Mouse (Mus musculus) erythroblast, adult 5-6 weeks (primary cell): Measurements from ENCODE around the gene Sgce. TPM values are rescaled to one million over a fixed set of nuclear protein-coding genes. Genes with fewer than 3 reads are reported as not detected.
"Not testable (repeated sequence)": the region's sequence is repeated elsewhere in the genome, so short reads cannot be mapped to it uniquely, and the experiment has no call there.

Experiments used
- ATAC-seq: replicated peaks from 2 replicates; pipeline ENCODE4 v1.8.0; 2016; ENCODE audit warnings: moderate number of reproducible peaks, mild to moderate bottlenecking, moderate TSS enrichment, inconsistent platforms; ENCODE audit not compliant: poor library complexity, low FRiP score, severe bottlenecking
- total RNA-seq, 2 experiments: library from RNA; stranded (forward) in 1 of 2; stranded (reverse) in 1 of 2; fragments of 150-400 nt in 1 of 2; fragments of 200-764, 138-1000 nt in 1 of 2; gene quantifications; 2 replicates each; pipeline versions ENCODE4 v1.2.3 to v1.2.4; 2015 to 2017; ENCODE audit warnings: low replicate concordance in 2 of 2

Gene Sgce
- total RNA-seq (2015; ENCODE audit: low replicate concordance) = not detected in 2 replicates
- 0.42 and 2.0 TPM in 2 replicates for total RNA-seq (2017; ENCODE audit: low replicate concordance)

GRCm38 (mm10) chr6:4746696-4747439 is at the start of gene Sgce, which contains the start of gene Peg10:
Sgce (minus strand) TSS chr6:4747207.
Peg10 (plus strand) TSS chr6:4747306.
- no peak for ATAC-seq

DNA sequence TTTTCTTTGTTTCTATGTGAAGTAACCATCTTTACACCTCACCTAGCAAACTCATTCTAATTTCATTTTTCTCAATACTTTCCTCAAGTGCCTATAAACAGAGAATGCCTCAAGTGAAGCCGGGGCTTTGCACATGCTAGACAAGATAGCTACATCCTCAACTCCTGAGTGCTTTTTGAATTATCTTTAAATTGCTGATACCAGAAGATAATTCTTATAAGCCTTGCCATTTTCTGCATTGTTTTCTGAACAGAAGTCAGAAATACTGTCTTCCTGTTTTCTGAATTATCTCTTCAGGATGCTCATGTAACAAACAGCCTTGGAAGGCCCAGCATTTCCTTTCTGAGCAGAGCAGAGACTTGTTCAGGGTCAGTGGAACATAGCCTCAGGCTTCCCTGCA is 49.3 kb upstream of the Sgce start:
- no peak for ATAC-seq

GRCm38 (mm10) chr6:4762252-4762651 is 15.2 kb upstream of the Sgce start:
- ATAC-seq = peak; percentile 84

DNA sequence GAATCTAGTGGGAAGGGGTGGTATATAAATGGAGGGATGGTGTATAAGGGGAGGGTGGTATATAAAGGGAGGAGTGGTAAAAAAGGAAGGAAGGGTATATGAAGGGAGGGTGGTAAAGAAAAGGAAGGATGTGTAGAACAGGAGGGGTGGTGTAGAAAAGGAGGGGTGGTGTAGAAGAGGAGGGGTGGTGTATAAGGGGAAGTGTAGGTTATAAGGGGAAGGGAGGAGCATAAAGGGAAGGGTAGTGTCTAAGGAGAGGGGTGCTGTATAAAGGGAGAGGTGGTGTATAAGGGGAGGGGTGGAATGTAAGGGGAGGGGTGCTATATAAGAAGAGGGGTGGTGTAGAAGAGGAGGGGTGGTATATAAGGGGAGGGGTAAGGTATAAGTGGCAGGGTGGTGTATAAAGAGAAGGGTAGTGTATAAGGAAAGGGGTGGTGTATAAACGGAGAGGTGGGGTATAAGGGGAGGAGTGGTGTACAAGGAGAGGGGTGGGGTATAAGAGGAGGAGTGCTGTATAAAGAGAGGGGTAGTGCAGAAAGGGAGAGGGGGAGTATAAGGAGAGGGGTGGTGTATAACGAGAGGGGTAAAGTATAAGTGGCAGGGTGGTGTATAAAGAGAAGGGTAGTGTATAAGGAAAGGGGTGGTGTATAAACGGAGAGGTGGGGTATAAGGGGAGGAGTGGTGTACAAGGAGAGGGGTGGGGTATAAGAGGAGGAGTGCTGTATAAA is 14.6 kb upstream of the Sgce start:
- not testable (repeated sequence) for ATAC-seq

DNA sequence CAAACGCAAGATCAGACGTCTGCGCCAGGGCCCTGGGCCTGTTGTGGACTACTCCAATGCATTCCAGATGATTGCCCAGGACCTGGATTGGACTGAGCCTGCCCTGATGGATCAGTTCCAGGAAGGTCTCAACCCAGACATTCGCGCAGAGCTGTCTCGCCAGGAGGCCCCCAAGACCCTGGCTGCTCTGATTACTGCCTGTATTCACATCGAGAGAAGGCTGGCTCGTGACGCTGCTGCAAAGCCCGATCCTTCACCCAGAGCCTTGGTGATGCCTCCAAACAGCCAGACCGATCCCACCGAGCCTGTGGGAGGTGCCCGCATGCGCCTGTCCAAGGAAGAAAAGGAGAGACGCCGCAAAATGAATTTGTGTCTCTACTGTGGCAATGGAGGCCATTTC is 7.9 kb upstream of the Sgce start:
- ATAC-seq = no peak

- no peak for ATAC-seq
Observed at GRCm38 (mm10) chr6:4754286-4754685, 7.3 kb upstream of the Sgce start.

- ATAC-seq = no peak
Observed at GRCm38 (mm10) chr6:4751355-4751754, 4.3 kb upstream of the Sgce start.

DNA sequence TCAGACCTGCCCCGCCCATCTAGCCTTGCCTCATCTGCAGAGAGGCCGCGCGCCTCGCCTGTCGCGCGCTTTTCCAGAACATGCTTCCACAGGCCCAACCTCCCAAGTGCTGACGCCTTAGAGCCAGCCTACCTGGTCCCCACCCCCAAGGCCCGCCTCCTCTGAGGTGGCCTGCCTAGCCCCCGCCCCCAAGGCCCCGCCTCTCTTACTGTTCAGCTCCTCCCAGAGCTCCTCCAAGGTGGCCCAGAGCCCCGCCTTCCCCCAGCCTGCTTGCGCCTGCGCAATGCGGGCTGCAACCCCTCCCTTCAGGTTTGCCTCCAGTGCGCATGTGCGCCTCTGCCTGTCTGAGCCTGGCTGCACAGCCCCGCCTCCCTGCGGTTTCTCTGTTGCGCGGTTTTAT is 2.1 kb upstream of the Sgce start:
- peak; percentile 83 for ATAC-seq

DNA sequence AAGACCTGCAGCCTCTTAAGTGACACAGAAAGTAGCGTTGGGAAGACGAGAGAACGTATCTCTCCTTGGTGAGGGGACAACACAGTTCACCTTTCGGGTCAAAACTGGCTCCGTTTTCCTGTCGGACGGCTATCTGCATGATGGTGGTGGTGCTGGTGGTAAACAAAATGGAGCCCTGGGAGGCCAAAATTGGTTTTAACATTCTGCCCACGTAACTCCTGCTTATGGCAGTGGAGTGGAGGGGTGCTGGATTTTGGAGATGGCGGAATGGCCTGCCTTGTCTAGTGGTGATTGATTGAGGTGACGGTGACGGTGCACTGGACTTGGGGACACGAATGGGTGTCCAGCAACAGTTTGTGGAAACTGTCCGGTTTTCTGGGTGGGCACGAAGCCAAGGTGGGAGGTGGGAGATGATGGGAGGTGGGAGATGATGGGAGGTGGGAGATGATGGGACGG is 1.5 kb upstream of the Sgce start:
- no peak for ATAC-seq

- ATAC-seq = no peak
Observed at GRCm38 (mm10) chr6:4747677-4748505, 884 bp upstream of the Sgce start.

GRCm38 (mm10) chr6:4746036-4746695 is 841 bp downstream of the Sgce start:
- ATAC-seq = no peak

GRCm38 (mm10) chr6:4740511-4740910 is 6.5 kb downstream of the Sgce start:
- ATAC-seq = no peak

DNA sequence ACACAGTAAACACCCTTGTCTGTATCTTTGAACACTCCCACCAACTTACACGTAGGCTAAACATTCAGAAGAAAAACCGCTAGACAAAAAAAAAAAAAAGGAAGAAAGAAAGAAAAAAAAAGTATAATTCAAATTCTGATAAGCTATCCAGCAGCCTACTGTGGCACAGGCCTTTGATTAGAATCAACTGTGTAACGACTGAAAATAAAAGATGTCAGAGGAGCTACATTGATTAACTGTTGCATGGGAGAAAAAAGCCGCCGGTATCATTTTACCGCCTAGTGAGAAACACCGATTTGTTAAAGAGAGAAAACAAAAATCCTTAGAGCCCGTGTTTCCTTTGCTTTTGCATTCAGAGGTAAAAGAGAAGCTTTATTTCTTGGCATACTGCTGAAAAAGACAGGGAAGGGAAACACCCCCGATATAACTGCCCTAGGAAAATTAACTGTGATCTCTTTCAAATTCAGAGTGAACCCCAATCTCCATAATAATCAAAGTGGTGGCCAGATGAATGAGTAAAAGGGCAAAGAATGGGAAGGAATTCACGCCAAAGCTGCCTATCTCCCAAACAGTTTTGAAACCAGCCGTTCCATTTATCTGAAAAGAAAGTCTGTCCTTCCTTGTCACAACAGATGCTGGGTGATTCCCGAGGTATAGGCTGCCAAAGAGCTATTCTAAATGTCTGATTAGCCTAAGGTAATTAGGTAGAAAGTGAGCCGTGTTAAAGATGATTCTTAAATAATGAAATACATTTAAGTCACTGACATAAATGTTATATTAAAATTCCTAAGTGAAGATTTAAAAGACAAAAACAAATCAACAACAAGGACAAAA is 7.3 kb downstream of the Sgce start:
- no peak for ATAC-seq

DNA sequence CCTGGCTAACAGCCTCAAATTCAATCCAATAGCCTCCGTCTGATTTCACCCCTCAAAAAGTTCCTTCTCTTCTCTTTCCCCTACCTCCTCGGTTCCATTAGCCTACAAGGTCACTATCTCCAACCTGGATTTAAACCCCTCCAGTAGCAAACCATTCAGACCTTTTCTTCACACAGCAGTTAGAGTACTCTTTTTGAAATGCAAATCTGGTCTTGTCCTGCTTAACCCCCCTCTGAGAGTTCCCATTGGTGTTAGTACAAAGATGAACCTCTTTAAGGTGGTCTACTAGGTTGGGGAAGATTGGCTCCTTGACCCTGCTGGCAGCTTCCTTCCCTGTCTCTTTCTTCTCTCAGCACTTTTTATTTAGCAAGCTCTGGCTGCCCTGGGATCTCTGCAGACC is 8.3 kb downstream of the Sgce start:
- no peak for ATAC-seq

- ATAC-seq = no peak
Observed at GRCm38 (mm10) chr6:4738034-4738629, 8.9 kb downstream of the Sgce start.

- ATAC-seq = no peak
Observed at GRCm38 (mm10) chr6:4736372-4736771, 10.6 kb downstream of the Sgce start.

DNA sequence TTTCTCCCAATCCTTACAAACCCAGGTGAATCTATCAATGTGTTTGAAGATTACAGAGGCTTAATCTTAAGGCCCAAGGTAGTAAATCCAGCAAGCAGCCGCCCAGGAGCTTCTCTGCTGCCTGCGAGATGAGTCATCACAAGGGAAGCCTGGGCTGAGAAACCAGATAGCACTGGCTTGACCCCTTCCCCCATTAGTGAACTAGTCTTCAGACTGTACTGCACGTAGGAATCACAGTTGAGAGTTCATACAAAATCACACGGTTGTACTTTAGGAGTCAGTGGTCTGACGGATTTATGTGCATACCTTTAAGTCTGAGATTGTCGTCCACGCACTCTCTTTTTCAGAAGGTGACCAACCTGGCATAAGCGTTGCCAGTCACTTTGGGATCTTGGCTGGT is 13.8 kb downstream of the Sgce start:
- no peak for ATAC-seq

GRCm38 (mm10) chr6:4731675-4732074 is 15.3 kb downstream of the Sgce start:
- no peak for ATAC-seq

GRCm38 (mm10) chr6:4728305-4728704 is 18.7 kb downstream of the Sgce start:
- no peak for ATAC-seq
